Mouse (Mus musculus): Measurements from ENCODE around the gene Gm14124.
A peak's percentile ranks its signal among the peaks of the same experiment; 100 is the strongest.
"Not testable (repeated sequence)": the region's sequence is repeated elsewhere in the genome, so short reads cannot be mapped to it uniquely, and the experiment has no call there.

The Gm14124 gene

DNA sequence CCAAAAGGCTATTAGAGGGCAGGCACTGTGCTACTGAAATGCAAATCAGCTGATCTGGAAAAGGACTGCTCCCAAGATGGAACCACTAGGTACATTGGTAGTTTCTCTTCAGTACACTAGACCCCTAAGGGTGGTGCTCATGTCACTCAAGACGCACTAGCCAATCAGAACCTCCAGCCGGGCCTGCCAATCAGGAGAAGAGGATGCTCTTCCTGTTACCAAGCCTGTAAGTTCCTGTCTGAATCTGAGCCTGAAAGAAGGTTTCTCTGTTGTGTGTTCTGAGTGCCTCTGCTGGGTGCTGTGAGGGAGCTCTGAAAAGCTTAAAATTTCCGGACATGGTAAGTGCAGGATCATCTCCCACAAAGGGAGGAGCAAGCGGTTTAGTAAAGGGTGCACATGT lies at the start of gene Gm14124:
Gene Gm14124 (plus strand): TSS at position 227 of the 400 bp plus-strand sequence.
- not testable (repeated sequence) for DNase-seq (ENCODE audit: low spot score)

- peak; percentile 76 for DNase-seq (ENCODE audit: low spot score)
Observed at GRCm38 (mm10) chr2:150217600-150218362, 39.5 kb upstream of the Gm14124 start, which contains the start of gene Zfp937. Gene Zfp937, plus strand, starts transcription at chr2:150218073.

DNA sequence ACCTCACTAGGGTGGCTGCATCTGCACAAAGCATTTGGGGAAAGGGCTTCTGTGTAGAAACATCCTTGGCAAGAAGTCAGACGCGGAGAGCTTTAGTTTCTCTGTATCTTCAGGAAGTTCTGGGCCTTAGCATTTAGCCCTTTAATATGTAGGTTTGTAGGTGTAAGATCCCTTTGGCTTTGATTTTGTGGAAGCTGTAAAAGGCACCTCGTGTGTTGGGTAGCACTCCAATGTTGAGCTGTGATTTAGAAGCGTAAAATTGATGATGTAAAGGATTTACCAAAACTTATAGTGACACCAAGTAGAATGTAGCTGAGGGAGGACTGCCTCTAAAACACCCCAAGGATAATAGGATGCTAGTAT lies 39.0 kb upstream of the Gm14124 start:
- DNase-seq (ENCODE audit: low spot score), result not testable (repeated sequence)

DNA sequence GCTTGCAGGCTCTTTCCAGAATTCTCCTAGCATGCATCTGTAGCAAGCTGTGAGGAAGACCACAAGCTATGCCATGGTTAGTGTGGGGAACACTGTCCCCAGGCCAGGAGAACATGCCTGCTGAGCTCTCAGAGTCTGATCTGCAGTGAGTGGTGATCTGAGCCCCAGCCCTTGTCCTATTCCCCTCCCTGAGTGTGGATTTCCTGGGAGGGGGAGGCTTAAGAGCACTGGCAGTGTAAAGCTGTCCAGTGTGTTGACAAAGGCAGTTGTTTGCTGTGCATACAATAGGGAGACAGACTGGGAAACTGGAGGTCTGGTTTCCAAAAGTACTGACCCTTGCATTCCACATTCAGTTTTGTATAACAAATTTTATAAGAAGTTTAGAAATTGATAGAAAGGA lies 34.1 kb upstream of the Gm14124 start:
- not testable (repeated sequence) for DNase-seq (ENCODE audit: low spot score)

GRCm38 (mm10) chr2:150243211-150243610 lies 14.1 kb upstream of the Gm14124 start:
- no peak for DNase-seq (ENCODE audit: low spot score)

GRCm38 (mm10) chr2:150255491-150255890 lies 1.8 kb upstream of the Gm14124 start, which contains the start of gene Gm21994:
Gene Gm21994, minus strand, starts transcription at chr2:150255591.
- not testable (repeated sequence) for DNase-seq (ENCODE audit: low spot score)

DNA sequence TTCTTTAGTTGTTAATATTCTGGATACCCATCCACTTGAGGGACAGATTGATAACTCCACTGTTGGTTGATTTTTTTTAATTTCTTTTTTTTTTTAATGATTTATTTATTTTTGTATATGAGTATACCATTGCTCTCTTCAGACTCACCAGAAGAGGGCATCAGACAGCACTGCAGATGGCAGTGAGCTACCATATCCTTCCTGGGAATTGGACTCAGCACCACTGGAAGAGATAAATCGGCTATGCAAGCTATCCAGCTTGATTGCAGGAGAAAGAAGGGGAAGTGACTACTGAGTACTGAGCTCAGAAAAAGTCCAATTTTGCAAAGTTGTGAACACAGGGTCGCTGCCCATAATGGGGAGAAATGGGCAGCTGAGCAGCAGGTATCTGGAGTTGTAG lies 456 bp upstream of the Gm14124 start:
- not testable (repeated sequence) for DNase-seq (ENCODE audit: low spot score)

DNA sequence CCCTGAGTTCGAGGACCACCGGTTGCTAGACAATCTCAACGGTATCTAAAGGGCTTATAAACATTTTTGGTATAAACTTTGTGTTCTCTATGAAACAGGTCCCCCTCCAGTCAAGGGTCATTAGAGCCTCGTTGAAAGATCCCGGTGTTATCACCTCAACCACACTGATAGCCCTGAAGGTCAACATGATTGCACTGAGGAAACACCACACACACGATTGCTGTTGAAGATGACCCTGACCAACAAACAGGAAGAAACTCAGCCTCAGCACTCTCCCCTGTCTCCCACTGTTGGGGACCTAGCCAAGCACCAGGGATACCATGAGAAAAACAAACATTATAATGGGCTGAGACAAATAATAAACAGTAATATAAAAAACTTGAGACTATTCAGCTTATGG lies 36.4 kb downstream of the Gm14124 start:
- DNase-seq (ENCODE audit: low spot score), result no peak

DNA sequence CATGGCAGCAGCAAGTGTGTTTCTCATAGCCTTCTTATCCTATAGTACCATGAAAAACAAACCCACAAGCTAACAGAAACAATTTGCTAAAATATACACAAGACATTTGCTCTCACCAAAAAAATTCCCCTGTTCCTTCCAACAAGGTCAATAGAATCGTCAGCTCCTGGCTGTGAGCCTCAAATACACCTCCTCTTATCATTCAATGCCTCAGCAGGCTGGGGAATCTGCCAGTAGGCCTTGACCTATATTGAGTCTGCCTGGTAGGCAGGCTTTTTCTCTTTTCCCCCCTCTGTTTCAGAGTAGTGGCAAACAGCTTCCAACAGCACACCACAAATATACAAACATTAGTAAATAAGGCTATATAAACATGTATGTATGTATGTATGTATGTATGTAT lies 41.8 kb downstream of the Gm14124 start:
- DNase-seq (ENCODE audit: low spot score), result peak; percentile 8

- DNase-seq (ENCODE audit: low spot score), result no peak
Observed at GRCm38 (mm10) chr2:150307183-150307773, 50.0 kb downstream of the Gm14124 start.

GRCm38 (mm10) chr2:150310952-150311884 lies 53.9 kb downstream of the Gm14124 start:
- peak; percentile 88 for DNase-seq (ENCODE audit: low spot score)

DNA sequence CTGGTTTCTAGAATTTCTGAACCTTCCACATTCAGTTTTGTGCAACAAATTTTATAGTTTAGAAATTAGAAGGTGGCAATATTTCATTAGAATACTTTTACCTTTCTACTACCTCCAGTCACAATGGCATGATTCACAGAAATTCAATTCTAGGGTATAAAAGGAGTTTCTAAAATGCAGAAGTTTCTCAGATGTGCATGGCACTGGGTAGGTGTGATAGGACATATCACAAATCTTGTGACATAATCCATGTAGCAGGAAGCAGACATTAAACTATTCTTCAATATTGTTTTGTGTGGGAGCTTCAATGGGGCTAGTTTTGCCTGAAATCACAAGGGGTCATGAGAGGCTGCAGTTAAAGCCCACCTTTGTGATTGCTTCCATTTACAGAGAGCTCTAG lies 58.8 kb downstream of the Gm14124 start:
- no peak for DNase-seq (ENCODE audit: low spot score)

GRCm38 (mm10) chr2:150318973-150319372 lies 61.7 kb downstream of the Gm14124 start:
- DNase-seq (ENCODE audit: low spot score), result no peak

Data from ovary, postnatal 36 days (tissue).